Mouse (Mus musculus): ENCODE data around the gene Kcnk18.

- TF ChIP-seq POLR2A (IDR thresholded peaks at IDR 0.05; ENCODE audit: low read depth, low read length), result no peak
- TF ChIP-seq CTCF (IDR thresholded peaks at IDR 0.05; ENCODE audit: extremely low read depth, insufficient read length, insufficient replicate concordance, low read depth, low read length), result no peak
These were observed 26.5 kb upstream of the Kcnk18 start for GRCm38 (mm10) chr19:59192491-59192890.

All from small intestine, adult 2 months (tissue).